Mouse (Mus musculus) kidney, embryonic 14.5 days (tissue): ENCODE measurements around the gene BC048507. TPM values are rescaled to one million over a fixed set of nuclear protein-coding genes. Genes with fewer than 3 reads are reported as not detected.
"Not testable (repeated sequence)": the region's sequence is repeated elsewhere in the genome, so short reads cannot be mapped to it uniquely, and the experiment has no call there.

ENCODE experiments used
- ATAC-seq: fragments of 200-750 bp; cut with Nextera tagmentation; 2 replicates; pipeline ENCODE4 v1.8.0; 2017; ENCODE audit warnings: moderate number of reproducible peaks, mild to moderate bottlenecking, moderate TSS enrichment, moderate library complexity; ENCODE audit not compliant: low FRiP score, low TSS enrichment
- H3K27ac ChIP-seq: fragments of 300-500 bp; sonication (generic); 2 replicates; pipeline ENCODE4 v1.5.1; 2014; ENCODE audit warnings: low read depth, mild to moderate bottlenecking, low read length, moderate library complexity, mixed read lengths
- H3K27me3 ChIP-seq: fragments of 300-500 bp; sonication (generic); 2 replicates; pipeline ENCODE4 v1.6.1; 2014; ENCODE audit warnings: mild to moderate bottlenecking, low read length; ENCODE audit not compliant: control insufficient read depth, insufficient read depth
- H3K36me3 ChIP-seq: fragments of 300-500 bp; sonication (generic); 2 replicates; pipeline ENCODE4 v1.6.1; 2014; ENCODE audit warnings: low read length, mixed read lengths; ENCODE audit not compliant: control insufficient read depth, insufficient read depth
- H3K4me1 ChIP-seq: fragments of 300-500 bp; sonication (generic); 2 replicates; pipeline ENCODE4 v1.6.1; 2014; ENCODE audit warnings: low read length, mixed read lengths; ENCODE audit not compliant: control insufficient read depth, insufficient read depth
- H3K4me2 ChIP-seq: fragments of 300-500 bp; sonication (generic); replicated peaks from 2 replicates; pipeline ENCODE4 v1.6.1; 2014; ENCODE audit warnings: low read depth, mild to moderate bottlenecking, low read length
- H3K4me3 ChIP-seq: fragments of 300-500 bp; sonication (generic); 2 replicates; pipeline ENCODE4 v1.5.1; 2014; ENCODE audit warnings: mild to moderate bottlenecking, low read length
- H3K9ac ChIP-seq: fragments of 300-500 bp; sonication (generic); 2 replicates; pipeline ENCODE4 v1.6.1; 2014; ENCODE audit warnings: low read depth, mild to moderate bottlenecking, low read length, moderate library complexity
- H3K9me3 ChIP-seq: fragments of 300-500 bp; sonication (generic); 2 replicates; pipeline ENCODE4 v1.6.1; 2016; ENCODE audit warnings: low read length; ENCODE audit not compliant: control insufficient read depth
- WGBS: fragments of 180-500 bp; shearing (Covaris S2); extraction: QIAGEN DNeasy Blood & Tissue Kit; methylation state at CpG from one replicate; pipeline ENCODE4 v1.1.7; 2014; 5-methylcytosine and 5-hydroxymethylcytosine counted together
- polyA plus RNA-seq: library from polyadenylated mRNA; unstranded; fragments of >200 nt; fragmentation: Nextera tagmentation; extraction: Ambion mirVana; gene quantifications from 2 replicates; pipeline ENCODE4 v1.2.1, GENCODE M21; 2014

Gene BC048507
- not detected in 2 replicates for polyA plus RNA-seq

GRCm38 (mm10) chr13:67863026-67863425, at the start of gene BC048507:
BC048507 (plus strand) TSS chr13:67863326.
- Histone ChIP-seq H3K27ac (no peak within 1 kb of the TSS), H3K9me3 (0 out of 2 replicates have a peak, but pooled peaks cover 4% of the 10 kb centered on the region), H3K27me3 (no peaks in the 10 kb centered on the region), H3K4me3 (no peak within 1 kb of the TSS), H3K9ac (no peak within 1 kb of the TSS), H3K4me2 (no peak within 1 kb of the TSS), H3K36me3 (no peaks in the 10 kb centered on the region), H3K4me1 (no peaks in the 10 kb centered on the region)
- WGBS = 89% methylated on average over 11 of the region's 11 CpGs
- ATAC-seq = no peak

- Histone ChIP-seq H3K4me1 (no peaks in the 10 kb centered on the region), H3K9ac (peak within 1 kb of the TSS; percentile 63; the same call in 1 of the 2 replicates), H3K27me3 (no peaks in the 10 kb centered on the region), H3K9me3 (no peaks in the 10 kb centered on the region), H3K4me3 (peak within 1 kb of the TSS; percentile 88), H3K36me3 (no peaks in the 10 kb centered on the region), H3K27ac (peak within 1 kb of the TSS; percentile 85), H3K4me2 (peak within 1 kb of the TSS; percentile 68)
- peak; percentile 96 for ATAC-seq
- 5% methylated on average over 31 of the region's 31 CpGs for WGBS
Observed at GRCm38 (mm10) chr13:67813710-67814660, 49.1 kb upstream of the BC048507 start, which contains the start of gene Zfp273. Zfp273 (plus strand) TSS chr13:67813740.

- Histone ChIP-seq H3K4me3 (no peak overlapping the region), H3K27me3 (no peaks in the 10 kb centered on the region), H3K4me1 (no peaks in the 10 kb centered on the region), H3K27ac (no peak overlapping the region), H3K9me3 (no peaks in the 10 kb centered on the region), H3K9ac (no peak overlapping the region), H3K4me2 (no peak overlapping the region), H3K36me3 (no peaks in the 10 kb centered on the region)
- WGBS = 87% methylated on average over 1 of the region's 1 CpGs
- ATAC-seq = no peak
Observed at GRCm38 (mm10) chr13:67818636-67819035, 44.5 kb upstream of the BC048507 start.

- peak; percentile 80 for ATAC-seq
- no peaks in the 10 kb centered on the region for H3K4me1 ChIP-seq
- H3K27me3 ChIP-seq = no peaks in the 10 kb centered on the region
- H3K36me3 ChIP-seq = peaks cover 8% of the 10 kb centered on the region; the same call in 1 of the 2 replicates
- peak within 1 kb of the TSS; percentile 48 for H3K4me3 ChIP-seq
- peak within 1 kb of the TSS; percentile 32 for H3K9ac ChIP-seq
- no peak within 1 kb of the TSS for H3K27ac ChIP-seq
- WGBS = 4% methylated on average over 14 of the region's 14 CpGs
- peak within 1 kb of the TSS; percentile 41 for H3K4me2 ChIP-seq
- H3K9me3 ChIP-seq = peaks cover 7% of the 10 kb centered on the region
Observed at GRCm38 (mm10) chr13:67830911-67831336, 32.2 kb upstream of the BC048507 start, which contains the start of gene Gm10037. Gm10037 (plus strand) TSS chr13:67831106.

- ATAC-seq, H3K27ac ChIP-seq, H3K4me2 ChIP-seq, H3K4me3 ChIP-seq, H3K9ac ChIP-seq, H3K9me3 ChIP-seq, H3K4me1 ChIP-seq, H3K27me3 ChIP-seq, H3K36me3 ChIP-seq: not testable (repeated sequence)
Observed at GRCm38 (mm10) chr13:67833137-67833536, 30.0 kb upstream of the BC048507 start.

- Histone ChIP-seq H3K36me3 (no peaks in the 10 kb centered on the region), H3K4me1 (no peaks in the 10 kb centered on the region), H3K9ac (peak overlapping the region; percentile 42; the same call in 1 of the 2 replicates), H3K27ac (no peak overlapping the region), H3K4me3 (peak overlapping the region; percentile 32; the same call in 1 of the 2 replicates), H3K9me3 (no peaks in the 10 kb centered on the region), H3K4me2 (peak overlapping the region; percentile 45), H3K27me3 (no peaks in the 10 kb centered on the region)
- peak; percentile 62; the same call in 1 of the 2 replicates for ATAC-seq
- WGBS = 51% methylated on average over 6 of the region's 6 CpGs
Observed at GRCm38 (mm10) chr13:67843775-67844118, 19.4 kb upstream of the BC048507 start.

- H3K36me3 ChIP-seq = no peaks in the 10 kb centered on the region
- H3K27me3 ChIP-seq = no peaks in the 10 kb centered on the region
- H3K4me1 ChIP-seq = no peaks in the 10 kb centered on the region
- H3K4me2 ChIP-seq = peak overlapping the region; percentile 45
- peak overlapping the region; percentile 32 for H3K4me3 ChIP-seq
- H3K9ac ChIP-seq = peak overlapping the region; percentile 42; the same call in 1 of the 2 replicates
- ATAC-seq = peak; percentile 84
- no peak overlapping the region for H3K27ac ChIP-seq
- WGBS = 0% methylated on average over 13 of the region's 19 CpGs
- H3K9me3 ChIP-seq = no peaks in the 10 kb centered on the region
Observed at GRCm38 (mm10) chr13:67844119-67844852, 18.8 kb upstream of the BC048507 start.

GRCm38 (mm10) chr13:67844853-67845194, 18.3 kb upstream of the BC048507 start:
- H3K27ac ChIP-seq = no peak overlapping the region
- ATAC-seq = 0 out of 2 replicates have a peak, but pooled peaks have one; percentile 52
- WGBS = 26% methylated on average over 8 of the region's 8 CpGs

More at GRCm38 (mm10) chr13:67844853-67845194, 18.3 kb upstream of the BC048507 start:
- Histone ChIP-seq H3K9me3 (no peaks in the 10 kb centered on the region), H3K36me3 (no peaks in the 10 kb centered on the region), H3K9ac (no peak overlapping the region; the same call in 1 of the 2 replicates), H3K27me3 (no peaks in the 10 kb centered on the region), H3K4me1 (no peaks in the 10 kb centered on the region), H3K4me2 (peak overlapping the region; percentile 45), H3K4me3 (peak overlapping the region; percentile 32)
